Mouse (Mus musculus): Measurements from ENCODE around the gene 1700001P01Rik. TPM values are rescaled to one million over a fixed set of nuclear protein-coding genes. Genes with fewer than 3 reads are reported as not detected.

Gene 1700001P01Rik
- total and polyA plus RNA-seq, 2 experiments from 2014 or later: not detected

GRCm38 (mm10) chr11:97744718-97745330 lies 30.9 kb downstream of the 1700001P01Rik start:
- H3K4me2 ChIP-seq (ENCODE audit: low read depth, low read length, poor library complexity, severe bottlenecking): peak overlapping the region; percentile 77
- H3K36me3 ChIP-seq (ENCODE audit: insufficient read depth, low read length): peaks cover 15% of the 10 kb centered on the region; the same call in 1 of the 2 replicates
- peak overlapping the region; percentile 71 for H3K4me3 ChIP-seq (ENCODE audit: low read depth, low read length)
- H3K27ac ChIP-seq (ENCODE audit: low read depth, low read length): peak overlapping the region; percentile 99
- H3K4me1 ChIP-seq (ENCODE audit: insufficient read depth, low read length): peaks cover 17% of the 10 kb centered on the region
- DNase-seq (ENCODE audit: low spot score) (peak; percentile 100), ATAC-seq (ENCODE audit: low FRiP score) (peak; percentile 94)
- H3K9ac ChIP-seq (replicated peaks; ENCODE audit: low read length, poor library complexity, severe bottlenecking): peak overlapping the region; percentile 92
- under 1% methylated on average over 33 of the region's 57 CpGs for WGBS
- no peak; the same call in 1 of the 2 replicates for TF ChIP-seq CTCF (IDR thresholded peaks at IDR 0.05)
- no peaks in the 10 kb centered on the region for H3K27me3 ChIP-seq (ENCODE audit: insufficient read depth, low read length)
- H3K9me3 ChIP-seq (ENCODE audit: low read length): no peaks in the 10 kb centered on the region

GRCm38 (mm10) chr11:97744063-97744717 lies 31.5 kb downstream of the 1700001P01Rik start, which contains the start of gene Pip4k2b:
Pip4k2b (minus strand) TSS chr11:97744704.
- under 1% methylated on average over 41 of the region's 63 CpGs for WGBS

GRCm38 (mm10) chr11:97743423-97743822 lies 32.3 kb downstream of the 1700001P01Rik start:
- H3K4me1 ChIP-seq (ENCODE audit: insufficient read depth, low read length): peaks cover 17% of the 10 kb centered on the region
- DNase-seq (ENCODE audit: low spot score) (no peak), ATAC-seq (ENCODE audit: low FRiP score) (no peak)
- H3K9me3 ChIP-seq (ENCODE audit: low read length): no peaks in the 10 kb centered on the region
- peaks cover 11% of the 10 kb centered on the region; the same call in 1 of the 2 replicates for H3K36me3 ChIP-seq (ENCODE audit: insufficient read depth, low read length)
- no peak for TF ChIP-seq CTCF (IDR thresholded peaks at IDR 0.05)
- H3K27me3 ChIP-seq (ENCODE audit: insufficient read depth, low read length): no peaks in the 10 kb centered on the region
- peak overlapping the region; percentile 77 for H3K4me2 ChIP-seq (ENCODE audit: low read depth, low read length, poor library complexity, severe bottlenecking)
- peak overlapping the region; percentile 99; the same call in 1 of the 2 replicates for H3K27ac ChIP-seq (ENCODE audit: low read depth, low read length)
- WGBS: 26% methylated on average over 9 of the region's 9 CpGs
- H3K4me3 ChIP-seq (ENCODE audit: low read depth, low read length): peak overlapping the region; percentile 71
- H3K9ac ChIP-seq (replicated peaks; ENCODE audit: low read length, poor library complexity, severe bottlenecking): peak overlapping the region; percentile 92

More at GRCm38 (mm10) chr11:97744063-97744717, 31.5 kb downstream of the 1700001P01Rik start, which contains the start of gene Pip4k2b:
- Histone ChIP-seq H3K4me3 (ENCODE audit: low read depth, low read length) (peak within 1 kb of the TSS; percentile 71), H3K27me3 (ENCODE audit: insufficient read depth, low read length) (no peaks in the 10 kb centered on the region), H3K9me3 (ENCODE audit: low read length) (no peaks in the 10 kb centered on the region), H3K4me2 (ENCODE audit: low read depth, low read length, poor library complexity, severe bottlenecking) (peak within 1 kb of the TSS; percentile 77), H3K4me1 (ENCODE audit: insufficient read depth, low read length) (peaks cover 17% of the 10 kb centered on the region), H3K27ac (ENCODE audit: low read depth, low read length) (peak within 1 kb of the TSS; percentile 99), H3K9ac (replicated peaks; ENCODE audit: low read length, poor library complexity, severe bottlenecking) (peak within 1 kb of the TSS; percentile 92), H3K36me3 (ENCODE audit: insufficient read depth, low read length) (peaks cover 15% of the 10 kb centered on the region; the same call in 1 of the 2 replicates)
- TF ChIP-seq CTCF (IDR thresholded peaks at IDR 0.05): no peak
- no peak for DNase-seq (ENCODE audit: low spot score)
- ATAC-seq (ENCODE audit: low FRiP score): peak; percentile 47

GRCm38 (mm10) chr11:97742591-97742990 lies 33.1 kb downstream of the 1700001P01Rik start:
- H3K4me3 ChIP-seq (ENCODE audit: low read depth, low read length): peak overlapping the region; percentile 71; the same call in 1 of the 2 replicates
- H3K27ac ChIP-seq (ENCODE audit: low read depth, low read length): no peak overlapping the region
- ATAC-seq (ENCODE audit: low FRiP score) (no peak), DNase-seq (ENCODE audit: low spot score) (no peak)
- TF ChIP-seq CTCF (IDR thresholded peaks at IDR 0.05): no peak
- H3K9me3 ChIP-seq (ENCODE audit: low read length): no peaks in the 10 kb centered on the region
- peaks cover 6% of the 10 kb centered on the region; the same call in 1 of the 2 replicates for H3K36me3 ChIP-seq (ENCODE audit: insufficient read depth, low read length)
- H3K9ac ChIP-seq (replicated peaks; ENCODE audit: low read length, poor library complexity, severe bottlenecking): peak overlapping the region; percentile 92; the same call in 1 of the 2 replicates
- H3K4me2 ChIP-seq (ENCODE audit: low read depth, low read length, poor library complexity, severe bottlenecking): peak overlapping the region; percentile 77
- H3K4me1 ChIP-seq (ENCODE audit: insufficient read depth, low read length): peaks cover 17% of the 10 kb centered on the region
- WGBS: 60% methylated on average over 9 of the region's 9 CpGs
- H3K27me3 ChIP-seq (ENCODE audit: insufficient read depth, low read length): no peaks in the 10 kb centered on the region

GRCm38 (mm10) chr11:97742157-97742556 lies 33.6 kb downstream of the 1700001P01Rik start:
- H3K4me3 ChIP-seq (ENCODE audit: low read depth, low read length): 0 out of 2 replicates have a peak overlapping the region, but pooled peaks have one; percentile 8

More at GRCm38 (mm10) chr11:97742157-97742556, 33.6 kb downstream of the 1700001P01Rik start:
- DNase-seq (ENCODE audit: low spot score) (no peak), ATAC-seq (ENCODE audit: low FRiP score) (no peak)
- Histone ChIP-seq H3K27me3 (ENCODE audit: insufficient read depth, low read length) (no peaks in the 10 kb centered on the region), H3K36me3 (ENCODE audit: insufficient read depth, low read length) (peaks cover 4% of the 10 kb centered on the region; the same call in 1 of the 2 replicates), H3K9ac (replicated peaks; ENCODE audit: low read length, poor library complexity, severe bottlenecking) (no peak overlapping the region), H3K9me3 (ENCODE audit: low read length) (no peaks in the 10 kb centered on the region), H3K4me2 (ENCODE audit: low read depth, low read length, poor library complexity, severe bottlenecking) (peak overlapping the region; percentile 77; the same call in 1 of the 2 replicates), H3K27ac (ENCODE audit: low read depth, low read length) (no peak overlapping the region), H3K4me1 (ENCODE audit: insufficient read depth, low read length) (peaks cover 17% of the 10 kb centered on the region)
- 95% methylated on average over 5 of the region's 5 CpGs for whole genome bisulfite sequencing
- TF ChIP-seq CTCF (IDR thresholded peaks at IDR 0.05): no peak
